Mouse (Mus musculus): ENCODE results near the gene Nudt1.

Gene Nudt1

DNA sequence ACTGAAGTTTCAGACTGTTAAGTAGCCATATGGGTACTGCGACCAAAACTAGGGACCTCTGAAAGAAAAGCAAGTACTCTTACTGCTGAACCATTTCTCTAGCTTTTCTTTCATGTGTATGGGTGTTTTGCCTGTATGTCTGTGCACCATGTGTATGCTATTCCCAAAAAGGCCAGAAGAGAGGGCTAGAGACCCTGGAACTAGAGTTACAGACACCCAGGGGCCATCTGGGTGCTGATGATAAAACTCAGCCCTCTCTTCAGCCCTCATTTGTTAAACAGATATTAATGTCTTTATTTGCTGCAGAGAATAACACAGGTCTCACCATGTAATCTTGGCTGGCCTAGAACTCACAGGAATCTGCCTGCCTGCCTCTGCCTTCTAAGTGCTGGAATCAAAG lies 63.0 kb downstream of the Nudt1 start:
- no peak for DNase-seq

DNA sequence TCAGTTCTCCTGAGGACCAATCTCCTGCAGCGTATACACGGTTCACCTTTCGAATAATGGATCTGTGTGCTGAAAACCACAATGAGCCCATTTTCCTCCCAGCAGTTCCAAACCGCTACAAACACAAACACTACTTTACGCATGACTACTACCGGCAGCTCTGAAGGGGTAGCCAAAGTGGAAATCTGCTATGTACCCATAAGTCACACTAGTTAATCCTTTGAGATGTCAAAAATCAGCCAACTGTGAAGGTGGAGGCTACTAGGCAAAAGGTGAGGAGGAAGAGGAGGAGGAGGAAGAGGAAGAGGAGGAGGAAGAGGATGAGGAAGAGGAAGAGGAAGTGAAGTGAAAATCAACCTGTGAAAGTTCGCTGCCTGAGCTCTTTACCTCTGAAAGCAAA lies 65.8 kb downstream of the Nudt1 start:
- no peak for DNase-seq
